Mouse (Mus musculus): Measurements from ENCODE around the gene Csf1. TPM values are rescaled to one million over a fixed set of nuclear protein-coding genes. Genes with fewer than 3 reads are reported as not detected.

The Csf1 gene
- polyA plus RNA-seq, 1 experiment from 2014 or later: 6.0 TPM

DNA sequence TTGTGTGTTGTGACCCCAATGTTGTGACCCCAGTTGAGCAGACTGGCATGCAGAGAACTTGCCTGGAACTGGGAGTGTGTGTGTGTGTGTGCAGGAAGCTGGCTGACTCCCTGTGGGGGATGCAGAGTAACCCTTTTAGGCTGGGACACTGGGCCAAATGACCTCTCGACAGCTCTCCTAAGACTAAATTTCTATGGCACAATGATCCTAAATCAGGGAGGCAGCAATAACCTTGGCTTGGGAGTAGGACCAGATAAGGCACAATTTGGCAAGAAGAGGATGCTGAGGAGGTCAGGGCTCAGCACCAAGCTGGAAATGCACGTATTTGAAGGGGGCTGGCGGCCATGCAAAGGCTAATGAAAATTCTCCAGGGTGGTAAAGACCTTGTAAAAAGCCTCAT, 14.2 kb downstream of the Csf1 start:
- peaks cover 2% of the 10 kb centered on the region; the same call in 1 of the 2 replicates for H3K36me3 ChIP-seq (ENCODE audit: control insufficient read depth, insufficient read depth, low read length)
- peaks cover 4% of the 10 kb centered on the region; the same call in 1 of the 2 replicates for H3K4me1 ChIP-seq (replicated peaks; ENCODE audit: control insufficient read depth, insufficient read depth, low read length)
- no peaks in the 10 kb centered on the region for H3K9me3 ChIP-seq (ENCODE audit: control insufficient read depth, low read length)
- no peaks in the 10 kb centered on the region for H3K27me3 ChIP-seq (ENCODE audit: control insufficient read depth, insufficient read depth, low read length)
- no peak overlapping the region for H3K27ac ChIP-seq (ENCODE audit: low read depth, low read length)
- ATAC-seq (replicated peaks; ENCODE audit: low FRiP score) (no peak), DNase-seq (ENCODE audit: low spot score) (no peak)
- WGBS: 87% methylated on average over 3 of the region's 3 CpGs
- H3K9ac ChIP-seq (ENCODE audit: low read length): no peak overlapping the region
- H3K4me2 ChIP-seq (ENCODE audit: low read depth, low read length, severe bottlenecking): no peak overlapping the region
- no peak overlapping the region for H3K4me3 ChIP-seq (ENCODE audit: low read depth, low read length)

DNA sequence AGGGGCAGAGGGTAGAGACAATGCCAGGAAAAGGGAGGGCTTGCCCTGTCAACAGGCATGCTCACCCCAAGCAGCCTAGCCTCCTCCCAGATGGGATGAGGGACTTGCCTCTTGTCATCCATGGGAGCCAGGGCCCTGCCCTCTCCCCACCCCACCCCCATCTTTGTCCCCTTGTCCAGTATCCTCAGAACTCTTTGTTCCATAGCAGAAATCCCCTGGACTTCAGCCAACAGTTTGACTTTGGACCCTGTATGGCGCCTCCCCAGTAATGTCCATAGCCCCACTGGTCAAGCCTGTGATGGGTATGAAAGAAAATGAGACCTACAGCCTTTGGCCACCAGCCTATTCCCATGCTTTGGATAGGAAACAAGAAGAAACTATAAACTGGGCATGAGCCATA, 16.6 kb downstream of the Csf1 start:
- Histone ChIP-seq H3K9me3 (ENCODE audit: control insufficient read depth, low read length) (no peaks in the 10 kb centered on the region), H3K4me2 (ENCODE audit: low read depth, low read length, severe bottlenecking) (no peak overlapping the region), H3K9ac (ENCODE audit: low read length) (no peak overlapping the region), H3K27me3 (ENCODE audit: control insufficient read depth, insufficient read depth, low read length) (no peaks in the 10 kb centered on the region), H3K27ac (ENCODE audit: low read depth, low read length) (no peak overlapping the region), H3K36me3 (ENCODE audit: control insufficient read depth, insufficient read depth, low read length) (peaks cover 2% of the 10 kb centered on the region; the same call in 1 of the 2 replicates), H3K4me3 (ENCODE audit: low read depth, low read length) (no peak overlapping the region), H3K4me1 (replicated peaks; ENCODE audit: control insufficient read depth, insufficient read depth, low read length) (peaks cover 15% of the 10 kb centered on the region)
- 89% methylated on average over 1 of the region's 1 CpGs for WGBS
- ATAC-seq (replicated peaks; ENCODE audit: low FRiP score) (no peak), DNase-seq (ENCODE audit: low spot score) (no peak)

DNA sequence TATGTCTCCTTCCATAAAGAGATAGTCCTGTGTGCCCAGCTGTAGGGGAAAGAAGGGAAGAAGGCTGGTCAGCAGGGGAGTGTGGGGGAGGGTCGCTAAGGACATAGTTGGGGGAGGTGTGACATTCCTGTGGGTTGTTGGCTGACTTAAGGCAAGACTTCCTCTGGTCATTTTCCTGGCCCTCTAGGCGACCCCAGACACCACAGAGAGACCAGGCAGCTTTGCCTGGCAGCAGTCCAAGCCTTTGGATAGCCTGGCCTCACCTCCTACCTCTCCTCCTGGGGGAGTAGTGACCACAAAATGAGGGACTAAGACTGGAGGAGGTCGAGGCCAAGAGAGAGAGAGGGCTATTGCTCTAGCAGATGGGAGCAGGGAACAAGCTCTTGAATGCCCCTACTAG, 17.2 kb downstream of the Csf1 start:
- Histone ChIP-seq H3K4me3 (ENCODE audit: low read depth, low read length) (no peak overlapping the region), H3K9ac (ENCODE audit: low read length) (no peak overlapping the region), H3K4me1 (replicated peaks; ENCODE audit: control insufficient read depth, insufficient read depth, low read length) (peaks cover 15% of the 10 kb centered on the region), H3K9me3 (ENCODE audit: control insufficient read depth, low read length) (no peaks in the 10 kb centered on the region), H3K27ac (ENCODE audit: low read depth, low read length) (no peak overlapping the region), H3K4me2 (ENCODE audit: low read depth, low read length, severe bottlenecking) (no peak overlapping the region), H3K27me3 (ENCODE audit: control insufficient read depth, insufficient read depth, low read length) (no peaks in the 10 kb centered on the region), H3K36me3 (ENCODE audit: control insufficient read depth, insufficient read depth, low read length) (no peaks in the 10 kb centered on the region)
- 46% methylated on average over 3 of the region's 3 CpGs for WGBS
- DNase-seq (ENCODE audit: low spot score) (no peak), ATAC-seq (replicated peaks; ENCODE audit: low FRiP score) (no peak)

DNA sequence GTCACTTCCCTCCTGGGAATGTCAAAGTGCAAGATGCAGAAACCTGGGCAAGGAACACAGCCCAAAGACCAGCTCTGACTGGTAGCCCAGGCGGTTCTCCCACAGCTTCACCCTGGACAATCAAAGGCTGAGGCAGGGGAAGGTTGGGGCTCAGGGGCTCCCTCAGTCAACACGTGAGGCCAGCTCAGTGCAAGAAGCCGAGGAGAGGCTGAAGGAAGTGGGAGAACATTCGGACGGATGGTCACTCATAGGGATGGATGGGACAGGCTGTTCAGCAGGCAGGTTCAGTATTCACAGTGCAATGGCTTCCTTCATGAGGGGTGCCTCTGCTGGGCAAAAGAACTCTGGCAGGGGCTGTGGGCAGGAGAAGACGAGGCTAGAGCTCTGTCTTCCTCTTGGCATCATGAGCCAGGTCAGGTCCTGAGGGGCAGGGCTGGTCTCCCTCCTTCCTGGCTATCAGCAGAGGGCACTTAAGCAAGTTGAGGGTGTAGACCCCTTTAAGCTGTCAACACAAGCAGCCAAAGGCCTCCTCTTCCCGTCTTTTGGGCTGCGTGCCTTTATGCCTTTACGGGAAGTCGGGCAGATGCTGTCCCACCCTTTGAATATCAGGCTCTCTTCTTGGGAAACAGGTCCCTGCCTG, 18.1 kb downstream of the Csf1 start:
- Histone ChIP-seq H3K9me3 (ENCODE audit: control insufficient read depth, low read length) (no peaks in the 10 kb centered on the region), H3K27ac (ENCODE audit: low read depth, low read length) (no peak overlapping the region), H3K4me3 (ENCODE audit: low read depth, low read length) (no peak overlapping the region), H3K4me1 (replicated peaks; ENCODE audit: control insufficient read depth, insufficient read depth, low read length) (peaks cover 15% of the 10 kb centered on the region), H3K36me3 (ENCODE audit: control insufficient read depth, insufficient read depth, low read length) (no peaks in the 10 kb centered on the region), H3K27me3 (ENCODE audit: control insufficient read depth, insufficient read depth, low read length) (no peaks in the 10 kb centered on the region), H3K9ac (ENCODE audit: low read length) (no peak overlapping the region), H3K4me2 (ENCODE audit: low read depth, low read length, severe bottlenecking) (no peak overlapping the region)
- ATAC-seq (replicated peaks; ENCODE audit: low FRiP score) (no peak), DNase-seq (ENCODE audit: low spot score) (no peak)
- 94% methylated on average over 10 of the region's 10 CpGs for WGBS

DNA sequence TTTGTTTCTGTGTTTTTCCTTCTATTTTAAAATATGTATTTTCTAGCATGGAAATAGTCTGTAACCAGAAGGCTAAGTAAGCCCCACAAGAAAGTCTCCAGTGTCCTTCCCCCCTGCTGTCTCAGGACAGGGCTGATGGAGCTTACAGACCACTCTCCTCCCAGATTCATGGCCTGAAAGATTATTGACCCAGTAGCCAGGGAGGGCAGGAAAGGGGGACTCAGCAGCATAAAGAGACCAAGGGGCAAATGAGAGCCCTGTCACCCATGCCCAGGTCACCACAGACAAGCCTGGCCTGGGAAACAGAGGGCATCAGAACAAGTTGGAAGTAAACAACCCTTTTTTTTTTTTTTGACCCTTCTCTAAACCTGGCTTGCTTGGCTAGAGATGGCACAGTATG, 18.9 kb downstream of the Csf1 start:
- peak overlapping the region; percentile 70 for H3K27ac ChIP-seq (ENCODE audit: low read depth, low read length)
- H3K9me3 ChIP-seq (ENCODE audit: control insufficient read depth, low read length): no peaks in the 10 kb centered on the region
- H3K27me3 ChIP-seq (ENCODE audit: control insufficient read depth, insufficient read depth, low read length): no peaks in the 10 kb centered on the region
- no peak for DNase-seq (ENCODE audit: low spot score)
- no peak for ATAC-seq (replicated peaks; ENCODE audit: low FRiP score)
- H3K36me3 ChIP-seq (ENCODE audit: control insufficient read depth, insufficient read depth, low read length): no peaks in the 10 kb centered on the region
- no peak overlapping the region for H3K9ac ChIP-seq (ENCODE audit: low read length)
- H3K4me2 ChIP-seq (ENCODE audit: low read depth, low read length, severe bottlenecking): no peak overlapping the region
- H3K4me3 ChIP-seq (ENCODE audit: low read depth, low read length): no peak overlapping the region
- peaks cover 15% of the 10 kb centered on the region for H3K4me1 ChIP-seq (replicated peaks; ENCODE audit: control insufficient read depth, insufficient read depth, low read length)

DNA sequence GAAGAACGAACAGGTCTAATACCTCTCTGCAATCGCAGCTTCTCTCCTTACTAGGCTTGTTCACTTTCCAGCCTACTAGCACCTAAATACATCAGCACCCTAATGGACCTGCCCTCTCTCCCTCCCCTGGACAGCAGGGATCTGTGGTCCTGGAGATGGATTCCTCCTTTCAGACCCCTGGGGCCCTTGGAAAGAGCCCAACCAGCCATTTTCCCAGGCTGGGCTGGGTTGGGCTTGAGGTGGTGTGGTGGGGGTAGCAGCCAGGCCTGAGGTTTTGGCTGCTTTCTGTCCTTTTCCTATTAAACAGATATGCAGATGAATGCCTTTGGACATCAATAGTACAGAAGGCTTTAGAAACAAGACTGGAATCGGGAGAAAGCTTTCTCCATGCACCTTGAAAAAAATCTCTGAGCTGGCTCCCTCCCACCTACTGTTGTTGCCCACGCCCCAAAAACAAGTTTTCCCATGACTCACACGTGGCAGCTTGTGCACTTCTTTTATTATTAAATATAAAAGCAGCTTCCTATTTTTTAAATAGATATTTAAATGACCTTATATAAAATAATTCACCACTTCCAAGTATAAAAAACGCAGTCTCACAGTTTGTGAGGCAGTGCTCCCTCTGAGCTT, 19.6 kb downstream of the Csf1 start:
- no peak overlapping the region; the same call in 1 of the 2 replicates for H3K9ac ChIP-seq (ENCODE audit: low read length)
- DNase-seq (ENCODE audit: low spot score) (peak; percentile 84), ATAC-seq (replicated peaks; ENCODE audit: low FRiP score) (peak; percentile 88)
- H3K4me2 ChIP-seq (ENCODE audit: low read depth, low read length, severe bottlenecking): no peak overlapping the region
- H3K4me1 ChIP-seq (replicated peaks; ENCODE audit: control insufficient read depth, insufficient read depth, low read length): peaks cover 15% of the 10 kb centered on the region
- no peak overlapping the region for H3K4me3 ChIP-seq (ENCODE audit: low read depth, low read length)
- peak overlapping the region; percentile 70 for H3K27ac ChIP-seq (ENCODE audit: low read depth, low read length)
- 3% methylated on average over 6 of the region's 6 CpGs for WGBS
- H3K9me3 ChIP-seq (ENCODE audit: control insufficient read depth, low read length): no peaks in the 10 kb centered on the region
- H3K27me3 ChIP-seq (ENCODE audit: control insufficient read depth, insufficient read depth, low read length): no peaks in the 10 kb centered on the region
- no peaks in the 10 kb centered on the region for H3K36me3 ChIP-seq (ENCODE audit: control insufficient read depth, insufficient read depth, low read length)

DNA sequence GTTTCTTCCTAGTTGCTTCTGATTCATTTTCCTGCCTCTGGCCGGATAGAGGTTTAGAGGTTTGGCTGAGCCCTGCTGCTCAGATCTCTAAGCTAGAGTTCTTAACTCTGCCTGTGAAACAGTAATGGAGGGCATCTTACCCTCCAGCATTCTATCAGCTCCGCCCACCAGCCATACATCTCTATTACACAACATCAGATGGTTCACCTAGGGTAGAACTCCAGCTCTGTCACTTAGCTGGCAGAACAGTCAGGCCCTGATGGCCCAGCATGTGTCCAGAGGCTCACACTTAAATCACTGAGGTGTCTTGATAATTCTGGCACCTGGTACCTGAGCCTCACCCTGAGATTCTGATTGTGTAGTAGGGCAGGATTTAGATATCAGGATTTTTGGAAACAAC, 20.3 kb downstream of the Csf1 start:
- peak overlapping the region; percentile 70 for H3K27ac ChIP-seq (ENCODE audit: low read depth, low read length)
- no peaks in the 10 kb centered on the region for H3K36me3 ChIP-seq (ENCODE audit: control insufficient read depth, insufficient read depth, low read length)
- 74% methylated on average over 2 of the region's 2 CpGs for WGBS
- no peaks in the 10 kb centered on the region for H3K27me3 ChIP-seq (ENCODE audit: control insufficient read depth, insufficient read depth, low read length)
- H3K4me1 ChIP-seq (replicated peaks; ENCODE audit: control insufficient read depth, insufficient read depth, low read length): peaks cover 15% of the 10 kb centered on the region
- ATAC-seq (replicated peaks; ENCODE audit: low FRiP score): no peak; the same call in 1 of the 2 replicates
- no peak overlapping the region for H3K4me3 ChIP-seq (ENCODE audit: low read depth, low read length)
- no peak for DNase-seq (ENCODE audit: low spot score)
- no peak overlapping the region for H3K4me2 ChIP-seq (ENCODE audit: low read depth, low read length, severe bottlenecking)
- H3K9ac ChIP-seq (ENCODE audit: low read length): no peak overlapping the region; the same call in none of the 2 replicates
- H3K9me3 ChIP-seq (ENCODE audit: control insufficient read depth, low read length): no peaks in the 10 kb centered on the region

DNA sequence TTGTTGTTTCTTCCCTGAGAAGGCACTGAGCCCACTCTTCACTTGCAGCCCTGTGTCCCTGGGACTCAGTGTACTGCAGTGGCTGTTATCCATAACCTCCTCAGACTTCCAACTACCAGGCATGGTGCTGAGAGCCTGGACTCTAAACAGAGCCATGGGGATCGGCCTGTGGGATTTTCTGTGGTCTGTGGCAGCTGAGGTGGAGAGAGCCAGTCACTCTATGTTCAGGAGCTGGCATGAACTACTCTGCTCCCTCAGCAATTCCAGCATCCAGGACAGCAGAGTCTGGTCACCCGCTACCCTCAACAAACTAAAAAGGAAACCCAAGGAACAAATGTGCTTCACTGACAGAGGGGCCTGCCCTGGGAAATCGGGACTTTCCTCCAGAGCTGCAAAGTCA, 20.8 kb downstream of the Csf1 start:
- Histone ChIP-seq H3K4me1 (replicated peaks; ENCODE audit: control insufficient read depth, insufficient read depth, low read length) (peaks cover 15% of the 10 kb centered on the region), H3K36me3 (ENCODE audit: control insufficient read depth, insufficient read depth, low read length) (no peaks in the 10 kb centered on the region), H3K27ac (ENCODE audit: low read depth, low read length) (no peak overlapping the region), H3K4me3 (ENCODE audit: low read depth, low read length) (no peak overlapping the region), H3K4me2 (ENCODE audit: low read depth, low read length, severe bottlenecking) (no peak overlapping the region), H3K27me3 (ENCODE audit: control insufficient read depth, insufficient read depth, low read length) (no peaks in the 10 kb centered on the region), H3K9me3 (ENCODE audit: control insufficient read depth, low read length) (no peaks in the 10 kb centered on the region), H3K9ac (ENCODE audit: low read length) (no peak overlapping the region)
- no peak for ATAC-seq (replicated peaks; ENCODE audit: low FRiP score)
- WGBS: 83% methylated on average over 3 of the region's 3 CpGs
- DNase-seq (ENCODE audit: low spot score): no peak

DNA sequence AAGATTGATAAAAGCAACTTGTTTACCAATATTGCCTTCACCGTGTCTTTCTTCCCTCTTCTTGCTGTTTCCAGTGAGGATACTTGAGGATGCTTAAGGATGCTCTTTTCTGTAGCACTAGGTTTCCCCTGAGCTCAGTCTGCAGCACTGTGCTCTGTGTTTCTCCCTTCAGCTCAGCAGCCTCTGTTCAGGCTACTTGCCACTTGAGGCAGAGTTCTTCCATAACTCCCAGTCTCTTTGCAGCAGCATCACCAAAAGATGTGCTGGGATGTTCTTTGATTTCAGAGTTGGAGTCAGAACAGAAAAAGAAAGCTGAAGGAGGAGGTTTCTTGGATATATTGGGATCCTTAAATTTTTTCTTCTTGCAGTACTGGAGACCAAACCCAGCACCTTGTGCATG, 21.6 kb downstream of the Csf1 start:
- 75% methylated on average over 1 of the region's 1 CpGs for WGBS
- Histone ChIP-seq H3K9me3 (ENCODE audit: control insufficient read depth, low read length) (no peaks in the 10 kb centered on the region), H3K9ac (ENCODE audit: low read length) (no peak overlapping the region), H3K27me3 (ENCODE audit: control insufficient read depth, insufficient read depth, low read length) (no peaks in the 10 kb centered on the region), H3K4me1 (replicated peaks; ENCODE audit: control insufficient read depth, insufficient read depth, low read length) (peaks cover 15% of the 10 kb centered on the region), H3K27ac (ENCODE audit: low read depth, low read length) (no peak overlapping the region), H3K4me3 (ENCODE audit: low read depth, low read length) (no peak overlapping the region), H3K4me2 (ENCODE audit: low read depth, low read length, severe bottlenecking) (no peak overlapping the region), H3K36me3 (ENCODE audit: control insufficient read depth, insufficient read depth, low read length) (no peaks in the 10 kb centered on the region)
- DNase-seq (ENCODE audit: low spot score): no peak
- no peak for ATAC-seq (replicated peaks; ENCODE audit: low FRiP score)

Data from forebrain, embryonic 11.5 days (tissue).